Mouse (Mus musculus) ES-Bruce4 (cell line): ENCODE measurements at regions not wholly inside any gene's neighbourhood (a gene's known extent, or its start where the extent isn't known, plus 50 kb on each side); places are given as distances from the start of the nearest gene placed in this dataset.

Experiments used
- EP300 ChIP-seq: IDR thresholded peaks from 2 replicates; pipeline ENCODE4 v1.6.1; 2011; ENCODE audit warnings: low read depth, low read length; ENCODE audit not compliant: insufficient read depth
- POLR2A ChIP-seq: IDR thresholded peaks from one replicate; pipeline ENCODE4 v1.8.1; 2011; ENCODE audit warnings: low read length; ENCODE audit not compliant: insufficient read depth

GRCm38 (mm10) chr3:17547559-17548059 lies 400.6 kb upstream of the Cypt12 start:
- TF ChIP-seq EP300 (no peak), POLR2A (no peak)
